Mouse (Mus musculus) spleen, postnatal 10 days (tissue): ENCODE measurements around the gene Unc13d.
"Not testable (repeated sequence)": the region's sequence is repeated elsewhere in the genome, so short reads cannot be mapped to it uniquely, and the experiment has no call there.

Experiments used
- DNase-seq, 2 experiments: peaks; one replicate each; pipeline ENCODE4 v3.0.0; 2021 to 2022; ENCODE audit warnings: low spot score in 2 of 2

The Unc13d gene

DNA sequence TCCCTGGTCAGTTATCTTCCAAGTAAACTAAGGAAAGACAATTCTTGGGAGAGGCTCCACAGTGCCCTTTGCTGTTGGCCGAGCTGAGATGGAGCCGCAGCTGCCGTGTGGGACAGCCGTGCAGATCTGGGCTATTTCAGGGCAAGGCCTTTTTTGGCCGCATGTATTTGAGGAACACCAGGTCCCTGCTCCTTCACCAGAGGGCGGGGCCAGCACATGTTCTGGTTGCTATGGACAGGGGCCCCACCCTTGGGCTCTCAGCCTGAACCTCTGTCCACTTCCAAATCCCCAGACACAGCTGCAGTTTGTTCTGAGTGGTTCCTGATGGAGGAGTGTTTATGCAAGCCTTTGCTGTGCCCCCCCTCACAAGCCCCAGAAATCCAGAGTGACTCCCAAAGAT lies 22.6 kb upstream of the Unc13d start:
- DNase-seq: no peak

DNA sequence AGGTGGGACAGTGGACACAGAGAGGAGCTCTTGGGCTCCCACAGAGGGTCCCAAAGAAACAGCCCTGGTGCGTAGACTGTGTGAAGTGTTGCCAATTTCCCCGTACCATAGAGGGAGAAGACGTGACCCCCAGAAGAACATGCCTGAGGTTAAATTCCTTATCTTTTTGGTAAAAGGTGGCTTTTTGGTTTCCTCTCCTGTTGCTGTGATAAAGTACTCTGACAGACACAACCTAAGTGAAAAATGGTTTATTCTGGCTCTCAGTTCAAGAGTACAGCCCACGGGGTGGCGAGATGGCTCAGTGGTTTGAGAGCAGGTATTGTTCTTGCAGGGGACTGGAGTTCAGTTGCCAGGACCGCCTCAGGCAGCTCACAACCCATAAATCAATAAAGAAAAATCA lies 21.7 kb upstream of the Unc13d start:
- DNase-seq: no peak

GRCm38 (mm10) chr11:116098711-116099460 lies 21.1 kb upstream of the Unc13d start:
- no peak for DNase-seq

- peak in 1 of 2 experiments; percentile 78 for DNase-seq
Measured at GRCm38 (mm10) chr11:116096213-116097108, 18.7 kb upstream of the Unc13d start.

DNA sequence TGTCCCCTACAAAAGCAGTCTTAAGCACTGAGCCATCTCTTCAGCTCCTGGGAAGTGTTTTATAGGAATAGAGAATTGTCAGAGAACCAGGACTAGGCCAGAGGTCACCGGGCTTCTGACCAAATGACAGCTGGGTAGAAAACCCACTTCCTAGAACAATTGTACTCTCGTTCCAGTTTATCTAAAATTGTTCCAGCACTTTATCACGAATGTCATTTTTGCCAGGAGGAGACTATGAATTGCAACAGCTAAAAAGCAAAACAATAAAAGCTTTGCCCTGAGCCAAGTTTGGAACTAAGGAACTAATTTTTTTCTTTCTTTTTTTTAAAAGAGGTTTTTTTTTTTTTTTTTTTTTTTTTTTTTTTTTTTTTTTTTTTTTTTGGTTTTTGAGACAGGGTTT lies 17.8 kb upstream of the Unc13d start:
- no peak for DNase-seq

- no peak for DNase-seq
Measured at GRCm38 (mm10) chr11:116093771-116094565, 16.2 kb upstream of the Unc13d start.

- DNase-seq: not testable (repeated sequence)
Measured at GRCm38 (mm10) chr11:116092959-116093358, 15.2 kb upstream of the Unc13d start.

GRCm38 (mm10) chr11:116091591-116091990 lies 13.8 kb upstream of the Unc13d start:
- DNase-seq: no peak

GRCm38 (mm10) chr11:116089545-116089944 lies 11.8 kb upstream of the Unc13d start:
- no peak for DNase-seq

- DNase-seq: no peak
Measured at GRCm38 (mm10) chr11:116088741-116089394, 11.1 kb upstream of the Unc13d start.

DNA sequence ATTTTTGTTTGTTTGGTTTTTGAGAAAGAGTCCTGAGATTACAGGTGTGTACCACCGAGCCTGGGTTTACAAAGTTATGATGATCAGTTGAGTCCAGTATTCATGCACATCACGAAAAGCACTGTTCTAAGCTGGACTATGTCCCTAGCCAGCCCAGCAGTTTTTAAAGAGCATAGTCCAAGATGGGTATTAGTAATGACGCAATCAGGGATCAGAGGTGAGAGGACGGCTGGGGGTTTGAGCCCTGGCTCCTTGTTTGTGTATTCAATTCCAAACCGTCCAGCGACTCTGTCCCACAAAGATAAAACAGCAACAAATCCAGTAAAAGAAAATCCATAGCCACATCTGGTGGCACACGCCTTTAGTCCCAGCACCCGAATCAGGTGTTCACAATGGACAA lies 10.4 kb upstream of the Unc13d start:
- no peak for DNase-seq

DNA sequence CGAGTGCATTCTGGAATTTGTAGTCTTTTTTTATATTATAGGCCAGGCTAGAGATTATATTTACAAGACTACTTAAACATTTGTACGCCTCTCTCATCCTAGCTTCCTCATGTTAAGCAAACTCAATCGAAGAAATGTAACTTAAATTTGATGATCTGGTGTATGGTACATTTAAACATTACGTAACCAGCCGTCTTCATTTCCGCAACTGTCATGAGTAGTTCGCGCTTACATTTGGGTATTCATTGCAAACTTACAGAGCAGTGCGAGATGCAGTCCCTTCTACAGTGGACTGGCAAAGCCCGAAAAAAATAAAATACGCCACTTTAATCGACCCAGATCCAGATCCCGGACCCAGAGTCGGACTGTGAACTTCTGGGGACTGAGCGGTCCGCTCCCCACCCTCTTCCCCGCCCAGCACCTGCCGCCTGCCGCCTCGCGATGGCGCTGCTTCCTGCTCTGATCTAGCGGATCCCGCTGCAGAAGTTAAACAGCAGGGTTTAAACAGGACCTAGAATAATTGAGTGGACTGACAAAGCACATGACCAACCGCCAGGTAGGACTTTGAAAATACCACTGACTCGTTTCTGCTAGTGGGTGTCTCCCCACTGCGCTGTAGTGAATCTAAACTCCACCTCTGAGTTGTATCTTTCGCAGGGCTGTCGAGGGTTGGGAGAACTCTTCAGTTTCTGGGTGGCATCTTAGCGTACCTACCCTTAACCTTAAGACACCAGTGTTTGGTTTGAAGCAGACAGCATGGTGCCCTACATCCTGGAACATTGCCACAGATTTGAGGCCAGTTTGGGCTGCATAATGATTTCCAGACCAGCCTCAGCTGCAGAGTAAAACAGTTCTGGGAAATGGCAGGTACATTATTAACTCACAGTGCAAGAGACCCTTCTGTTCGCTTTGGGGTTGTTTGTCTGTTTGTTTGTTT lies 9.7 kb upstream of the Unc13d start:
- peak; percentile 94 to 96 for DNase-seq

DNA sequence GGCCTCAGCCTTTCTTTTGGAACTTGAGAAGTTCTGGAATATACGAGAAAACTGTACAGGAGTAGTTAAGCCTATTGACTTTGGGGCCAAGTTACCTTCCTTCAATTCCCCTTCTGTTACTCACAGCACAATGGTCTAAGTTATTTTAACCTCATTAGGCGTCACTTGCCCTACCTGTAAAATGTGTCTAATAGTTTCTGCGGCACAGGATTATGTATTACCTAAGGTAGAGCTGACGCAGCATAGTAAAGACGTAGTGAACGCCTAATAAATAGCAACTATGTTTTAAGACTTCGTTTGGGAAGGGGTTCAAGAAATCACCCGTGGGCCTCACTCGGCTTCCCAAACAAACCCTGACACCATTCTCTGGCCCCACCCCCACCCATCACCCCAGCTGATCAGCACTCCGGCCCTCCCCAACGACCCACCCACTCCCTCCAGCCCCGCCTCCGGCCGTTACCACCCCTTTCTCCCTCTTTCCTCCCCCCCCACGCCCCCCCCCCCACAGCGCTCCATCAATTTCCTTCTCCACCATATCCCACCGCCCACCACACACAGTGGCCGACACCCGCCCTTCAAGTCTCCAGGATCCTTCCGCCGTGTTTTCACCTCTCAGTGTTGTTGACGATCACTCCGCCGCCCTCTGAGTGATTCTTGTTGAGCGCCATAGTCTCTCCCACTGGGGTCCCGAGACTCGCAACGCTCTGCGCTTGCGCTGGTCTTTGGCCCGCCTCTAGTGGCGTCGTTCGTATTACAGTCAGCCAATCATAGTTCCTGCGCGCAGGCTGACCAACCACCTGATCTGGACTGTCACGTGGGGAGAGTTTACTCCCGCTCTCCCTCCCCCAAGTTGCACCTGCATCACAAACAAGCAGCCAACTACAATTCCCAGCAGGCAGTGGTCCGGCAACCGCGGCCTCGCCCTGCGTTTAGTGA lies 8.8 kb upstream of the Unc13d start, which contains the start of gene Wbp2:
Gene Wbp2 (minus strand): TSS at position 738 of the 936 bp plus-strand sequence.
- peak; percentile 91 to 97 for DNase-seq

GRCm38 (mm10) chr11:116084166-116084565 lies 6.4 kb upstream of the Unc13d start:
- DNase-seq: no peak

GRCm38 (mm10) chr11:116083096-116083672 lies 5.4 kb upstream of the Unc13d start:
- DNase-seq: no peak

DNA sequence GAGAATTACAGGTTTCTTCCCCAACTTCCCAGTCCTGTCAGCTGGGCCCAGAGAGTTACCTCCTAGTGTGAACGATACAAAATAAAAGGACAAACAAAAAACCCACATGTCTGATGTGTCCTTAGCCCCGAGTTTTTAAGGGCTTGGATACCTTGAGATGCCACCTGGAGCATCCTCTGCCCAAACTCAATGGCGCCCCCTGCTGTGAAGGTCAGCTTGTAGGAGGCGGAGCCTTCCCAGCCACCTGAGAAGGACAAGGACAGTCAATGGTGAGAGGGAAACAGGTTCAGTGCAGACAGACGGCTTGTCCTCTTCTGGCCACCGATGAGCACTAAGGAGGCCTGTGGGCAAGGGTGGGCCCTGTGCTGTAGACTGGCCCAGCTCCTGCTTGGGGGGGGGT lies 3.3 kb upstream of the Unc13d start:
- peak; percentile 73 to 88 for DNase-seq

GRCm38 (mm10) chr11:116079511-116079910 lies 1.8 kb upstream of the Unc13d start:
- DNase-seq: no peak

DNA sequence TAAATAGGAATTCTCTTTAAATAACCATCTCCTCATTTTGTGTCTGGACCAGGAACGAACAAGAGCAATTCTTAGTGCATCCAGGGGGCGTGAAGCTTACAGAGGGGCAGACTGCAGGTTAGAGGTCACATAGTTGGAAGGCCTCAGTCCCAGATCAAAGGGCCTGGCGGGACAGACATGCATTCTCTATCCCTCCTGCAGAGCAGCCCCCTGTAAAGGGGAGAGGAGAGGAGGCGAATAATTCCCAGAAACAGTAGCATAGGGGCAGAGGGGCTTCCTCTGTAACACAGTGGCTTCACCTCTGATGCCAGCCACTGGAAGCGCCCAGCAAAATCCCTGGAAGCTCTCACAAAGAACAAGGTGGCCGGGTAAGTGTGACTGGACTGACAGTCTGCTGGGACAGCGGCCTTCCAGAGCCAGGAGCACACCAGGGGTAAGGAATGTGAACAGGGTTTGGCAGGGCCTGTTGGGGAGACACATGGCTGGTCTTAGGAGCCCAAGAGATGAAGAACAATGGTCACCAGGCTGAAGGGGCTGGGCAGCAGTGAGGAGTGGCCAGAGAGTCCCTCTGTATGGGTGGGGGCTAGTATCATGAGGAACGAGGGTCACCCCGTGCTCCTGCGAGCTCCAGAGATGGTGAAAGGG lies 1.0 kb upstream of the Unc13d start:
- DNase-seq: no peak
